Comparison of ENCODE assay signal across 24 mouse cellular contexts in genomic region chr4:54026919-54027318, GRCm38 (mm10).
"Had no signal": no experiment of that assay in that cellular context is flagged by ENCODE, and none has a peak within 500 bp of the region (broad histone marks: within the 10 kb centered on the region; RNA-seq: fewer than 3 reads in every experiment).

No protein-coding gene starts in this region.

- H3K27me3 ChIP-seq: kidney, embryonic 15.5 days; limb, embryonic 12.5 days; limb, embryonic 15.5 days; neural tube, embryonic 12.5 days; neural tube, embryonic 15.5 days had no signal

- H3K27ac ChIP-seq: kidney, embryonic 15.5 days; left cerebral cortex, adult 2 months; limb, embryonic 15.5 days; liver, embryonic 14.5 days; macrophage; neural tube, embryonic 12.5 days; stomach, postnatal 0 days had no signal

- ATAC-seq: liver, postnatal 0 days; lung, postnatal 0 days had no signal

- DNase-seq: kidney, adult 8-10 months; kidney, postnatal 10 days; kidney, postnatal 36 days; layer of hippocampus, postnatal 36 days; left cerebral cortex, postnatal 4 days; liver, postnatal 0 days; right cerebral cortex, adult 18-20 months; right cerebral cortex, postnatal 14 days; right cerebral cortex, postnatal 4 days; thymus, adult 2 months; thymus, postnatal 14 days; thymus, postnatal 4 days had no signal

- H3K9ac ChIP-seq: kidney, embryonic 15.5 days; limb, embryonic 12.5 days; limb, embryonic 15.5 days; liver, embryonic 14.5 days; liver, postnatal 0 days; lung, embryonic 14.5 days; neural tube, embryonic 12.5 days; neural tube, embryonic 15.5 days had no signal

- H3K36me3 ChIP-seq: kidney, embryonic 15.5 days; limb, embryonic 12.5 days; limb, embryonic 15.5 days; neural tube, embryonic 12.5 days; neural tube, embryonic 15.5 days had no signal

- H3K4me2 ChIP-seq: kidney, embryonic 15.5 days; limb, embryonic 12.5 days; limb, embryonic 15.5 days; liver, embryonic 11.5 days; lung, embryonic 14.5 days; neural tube, embryonic 12.5 days; neural tube, embryonic 15.5 days had no signal

- H3K4me1 ChIP-seq: kidney, embryonic 15.5 days; limb, embryonic 15.5 days had no signal

- H3K4me3 ChIP-seq: kidney, embryonic 15.5 days; left cerebral cortex, adult 2 months; limb, embryonic 12.5 days; limb, embryonic 15.5 days; neural tube, embryonic 12.5 days; neural tube, embryonic 15.5 days had no signal

- H3K9me3 ChIP-seq: kidney, embryonic 15.5 days; limb, embryonic 12.5 days; limb, embryonic 15.5 days; neural tube, embryonic 12.5 days; neural tube, embryonic 15.5 days had no signal
